Mouse (Mus musculus) retina, postnatal 1 day (tissue): Measurements from ENCODE around the gene Gm10999.
"Not testable (repeated sequence)": the region's sequence is repeated elsewhere in the genome, so short reads cannot be mapped to it uniquely, and the experiment has no call there.

Source experiments
- DNase-seq: peaks from one replicate; pipeline ENCODE4 v3.0.0-alpha.2; 2012

The Gm10999 gene

GRCm38 (mm10) chr8:129131561-129131960, at the start of gene Gm10999:
Gm10999 (minus strand) TSS chr8:129131661.
- DNase-seq, result no peak

- no peak for DNase-seq
Observed at GRCm38 (mm10) chr8:129133475-129133874, 2.0 kb upstream of the Gm10999 start.

DNA sequence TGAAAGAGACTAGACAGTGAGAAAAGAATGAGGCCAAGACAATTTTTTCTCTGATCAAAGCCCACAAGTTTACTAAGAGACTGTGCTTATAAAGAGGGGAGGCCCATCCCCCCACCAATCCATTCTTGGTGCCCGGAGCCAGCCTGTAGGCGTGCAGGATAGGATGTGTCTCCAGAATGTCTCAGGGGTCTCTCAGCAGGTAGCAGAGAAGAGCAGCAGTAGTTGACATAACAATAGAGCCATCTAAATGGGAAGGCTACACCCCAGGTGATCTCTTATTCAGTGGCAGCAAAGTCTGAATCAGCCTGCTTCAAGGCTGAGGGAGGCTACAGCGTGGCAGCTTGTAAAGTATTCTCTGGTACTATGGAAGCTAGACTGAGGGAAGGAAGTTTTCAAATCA, 15.7 kb downstream of the Gm10999 start:
- not testable (repeated sequence) for DNase-seq
